Mouse (Mus musculus) hindbrain, postnatal 0 days (tissue): ENCODE measurements at regions not wholly inside any gene's neighbourhood (a gene's known extent, or its start where the extent isn't known, plus 50 kb on each side); places are given as distances from the start of the nearest gene placed in this dataset.

ENCODE experiments used
- ATAC-seq: fragments of 200-750 bp; cut with Nextera tagmentation; 2 replicates; pipeline ENCODE4 v1.8.0; 2017; ENCODE audit warnings: mild to moderate bottlenecking, moderate TSS enrichment, moderate library complexity
- DNase-seq: peaks from one replicate; pipeline ENCODE4 v3.0.0-alpha.2; 2015; ENCODE audit warnings: low spot score
- H3K27ac ChIP-seq: fragments of 300-500 bp; sonication (generic); 2 replicates; pipeline ENCODE4 v1.5.1; 2014; ENCODE audit warnings: mild to moderate bottlenecking
- H3K27me3 ChIP-seq: fragments of 300-500 bp; sonication (generic); 2 replicates; pipeline ENCODE4 v1.6.1; 2014; ENCODE audit warnings: low read length, mixed read lengths; ENCODE audit not compliant: insufficient read depth
- H3K36me3 ChIP-seq: fragments of 300-500 bp; sonication (generic); 2 replicates; pipeline ENCODE4 v1.6.1; 2014; ENCODE audit warnings: low read length, mixed read lengths; ENCODE audit not compliant: insufficient read depth
- H3K4me1 ChIP-seq: fragments of 300-500 bp; sonication (generic); 2 replicates; pipeline ENCODE4 v1.6.1; 2014; ENCODE audit warnings: antibody characterized with exemption, low read length, mixed read lengths; ENCODE audit not compliant: insufficient read depth
- H3K4me2 ChIP-seq: fragments of 300-500 bp; sonication (generic); 2 replicates; pipeline ENCODE4 v1.6.1; 2014; ENCODE audit warnings: low read depth, mild to moderate bottlenecking, low read length, moderate library complexity, mixed read lengths
- H3K4me3 ChIP-seq: fragments of 300-500 bp; sonication (generic); 2 replicates; pipeline ENCODE4 v1.5.1; 2014; ENCODE audit warnings: low read length
- H3K9ac ChIP-seq: fragments of 300-500 bp; sonication (generic); replicated peaks from 2 replicates; pipeline ENCODE4 v1.6.1; 2014; ENCODE audit warnings: mild to moderate bottlenecking, low read length, moderate library complexity, mixed read lengths
- H3K9me3 ChIP-seq: fragments of 300-500 bp; sonication (generic); 2 replicates; pipeline ENCODE4 v1.6.1; 2016; ENCODE audit warnings: low read length, mixed read lengths
- CTCF ChIP-seq: IDR thresholded peaks from 2 replicates; pipeline ENCODE4 v1.5.1; 2016; ENCODE audit warnings: antibody characterized with exemption, control low read depth, low read depth
- WGBS: fragments of 180-500 bp; shearing (Covaris S2); extraction: QIAGEN DNeasy Blood & Tissue Kit; methylation state at CpG from one replicate; pipeline ENCODE4 v1.1.7; 2014; 5-methylcytosine and 5-hydroxymethylcytosine counted together

- Histone ChIP-seq H3K9ac (no peak overlapping the region), H3K36me3 (no peaks in the 10 kb centered on the region), H3K4me3 (no peak overlapping the region), H3K4me2 (no peak overlapping the region), H3K9me3 (no peaks in the 10 kb centered on the region), H3K4me1 (no peaks in the 10 kb centered on the region), H3K27ac (no peak overlapping the region), H3K27me3 (no peaks in the 10 kb centered on the region)
- no peak for TF ChIP-seq CTCF
- ATAC-seq, result no peak
- DNase-seq, result no peak
Observed at GRCm38 (mm10) chr5:84655171-84655570, 238.0 kb upstream of the Epha5 start.

DNA sequence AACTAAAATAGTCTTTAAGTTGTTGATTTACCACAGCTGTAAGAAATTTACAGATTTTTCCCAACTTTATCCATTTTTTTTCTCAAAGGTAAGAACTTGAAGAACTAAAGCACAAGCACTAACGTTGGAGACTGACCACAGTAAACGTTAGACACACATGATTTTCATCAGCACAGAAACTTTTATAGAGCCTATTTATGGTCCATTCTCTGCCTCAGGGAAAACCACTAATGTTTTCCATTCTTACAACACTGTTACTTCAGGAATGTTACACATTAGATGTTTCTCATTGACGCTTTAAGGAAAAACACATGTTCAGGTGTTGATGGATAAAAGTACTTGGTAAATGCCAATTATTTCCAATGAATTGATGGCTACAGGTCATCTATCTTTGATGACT is 218.3 kb upstream of the Epha5 start:
- Histone ChIP-seq H3K4me2 (no peak overlapping the region), H3K27me3 (no peaks in the 10 kb centered on the region), H3K27ac (no peak overlapping the region), H3K4me3 (no peak overlapping the region), H3K4me1 (no peaks in the 10 kb centered on the region), H3K9ac (no peak overlapping the region), H3K36me3 (no peaks in the 10 kb centered on the region), H3K9me3 (no peaks in the 10 kb centered on the region)
- WGBS, result 86% methylated on average over 3 of the region's 3 CpGs
- no peak for DNase-seq
- TF ChIP-seq CTCF, result no peak
- no peak for ATAC-seq

DNA sequence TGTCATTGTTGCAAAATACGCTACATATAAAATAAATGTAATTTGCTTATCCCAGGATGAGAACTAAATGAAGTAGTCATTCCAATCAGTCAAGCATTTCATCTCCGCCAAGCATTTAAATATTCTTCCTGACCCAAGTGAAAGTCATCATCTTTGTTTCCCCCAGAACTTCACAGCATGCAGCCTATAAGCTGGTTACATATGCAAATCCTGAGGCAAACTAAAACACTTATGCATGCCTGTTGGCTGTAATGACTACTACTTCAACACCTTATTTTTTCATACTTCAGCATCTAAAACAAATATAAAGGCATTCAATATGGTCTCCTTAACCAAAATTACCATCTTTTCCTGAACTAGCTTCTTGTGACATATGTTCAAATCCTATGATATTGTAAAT is 215.7 kb upstream of the Epha5 start:
- Histone ChIP-seq H3K36me3 (no peaks in the 10 kb centered on the region), H3K4me3 (no peak overlapping the region), H3K9me3 (no peaks in the 10 kb centered on the region), H3K4me2 (no peak overlapping the region), H3K4me1 (no peaks in the 10 kb centered on the region), H3K27ac (no peak overlapping the region), H3K27me3 (no peaks in the 10 kb centered on the region), H3K9ac (no peak overlapping the region)
- no peak for DNase-seq
- ATAC-seq, result no peak
- 59% methylated on average over 2 of the region's 2 CpGs for WGBS
- TF ChIP-seq CTCF, result no peak

DNA sequence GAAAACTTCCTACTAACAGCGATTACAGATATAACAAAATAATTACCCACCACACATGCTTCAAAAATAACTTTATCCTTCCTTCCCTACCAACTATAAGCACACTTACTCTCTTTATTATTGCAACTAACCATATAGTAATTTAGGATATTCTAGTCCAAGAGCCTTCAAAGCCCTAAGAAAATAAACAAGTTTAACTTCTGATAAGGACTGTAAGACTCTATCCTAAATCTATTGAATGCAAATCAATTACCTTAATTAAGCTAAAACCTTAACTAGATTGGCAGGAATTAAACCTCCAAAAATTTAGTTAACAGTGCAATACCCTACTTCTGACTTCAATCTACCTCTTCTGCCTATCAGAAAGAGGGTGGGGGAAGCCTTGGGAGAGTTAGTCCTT is 201.0 kb upstream of the Epha5 start:
- no peak overlapping the region for H3K4me2 ChIP-seq
- no peak for ATAC-seq
- H3K4me3 ChIP-seq, result no peak overlapping the region
- H3K36me3 ChIP-seq, result no peaks in the 10 kb centered on the region
- no peak for DNase-seq
- H3K9ac ChIP-seq, result no peak overlapping the region
- no peaks in the 10 kb centered on the region for H3K4me1 ChIP-seq
- H3K27me3 ChIP-seq, result no peaks in the 10 kb centered on the region
- no peak for TF ChIP-seq CTCF
- no peaks in the 10 kb centered on the region for H3K9me3 ChIP-seq
- 91% methylated on average over 1 of the region's 1 CpGs for WGBS
- no peak overlapping the region for H3K27ac ChIP-seq

DNA sequence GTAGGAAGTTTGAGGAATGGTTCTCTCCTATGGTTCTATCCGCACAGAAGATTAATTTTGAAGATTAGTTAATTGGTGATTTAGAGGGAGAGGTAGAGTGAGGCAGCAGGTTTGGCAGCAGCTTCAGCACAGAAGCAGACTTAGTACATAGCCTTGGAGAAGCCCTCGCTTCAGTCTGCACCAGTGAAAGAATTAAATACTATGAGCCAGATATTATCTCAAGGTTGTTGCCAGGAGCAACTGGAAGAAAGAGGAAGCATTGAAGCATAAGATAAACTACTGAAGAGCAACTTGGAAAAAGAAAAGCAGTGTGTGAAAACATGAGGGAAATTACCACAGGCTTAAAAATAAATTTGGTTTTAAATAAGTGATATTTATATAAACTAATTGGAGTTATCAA is 191.5 kb upstream of the Epha5 start:
- DNase-seq (peak; percentile 23), ATAC-seq (no peak)
- TF ChIP-seq CTCF, result no peak
- Histone ChIP-seq H3K27me3 (no peaks in the 10 kb centered on the region), H3K4me1 (no peaks in the 10 kb centered on the region), H3K4me2 (no peak overlapping the region), H3K4me3 (no peak overlapping the region), H3K9ac (no peak overlapping the region), H3K27ac (no peak overlapping the region), H3K36me3 (no peaks in the 10 kb centered on the region), H3K9me3 (no peaks in the 10 kb centered on the region)
- WGBS, result 35% methylated on average over 2 of the region's 2 CpGs

DNA sequence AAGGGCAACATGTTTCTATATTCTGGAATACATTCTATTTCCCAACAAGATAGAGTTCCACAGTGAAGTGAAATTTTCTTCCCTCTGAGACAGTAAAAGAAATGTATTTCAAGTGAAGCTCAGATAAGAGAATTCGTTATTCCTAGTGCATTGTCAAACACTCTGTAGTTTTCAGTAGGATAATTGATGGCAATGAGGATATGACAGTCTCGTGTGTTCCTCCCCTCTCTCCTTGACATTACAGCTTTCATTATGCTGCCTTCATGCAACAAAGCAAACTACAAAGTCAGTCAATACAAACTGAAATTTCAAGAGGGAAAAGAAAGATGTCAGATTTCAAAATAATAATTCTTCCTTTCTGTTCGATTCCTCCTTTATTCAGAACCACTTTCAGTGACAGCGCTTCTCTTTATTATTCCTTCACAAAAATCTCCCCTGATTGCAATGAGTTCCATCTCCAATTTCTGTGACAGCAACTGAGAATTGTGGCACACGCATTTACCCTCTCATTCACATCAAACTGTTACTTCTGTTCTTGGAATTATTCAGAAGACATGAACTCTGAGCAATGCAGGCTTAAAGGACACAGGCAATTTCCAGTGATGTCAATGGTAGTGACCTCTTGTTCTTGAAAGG is 148.2 kb upstream of the Epha5 start:
- TF ChIP-seq CTCF, result no peak

DNA sequence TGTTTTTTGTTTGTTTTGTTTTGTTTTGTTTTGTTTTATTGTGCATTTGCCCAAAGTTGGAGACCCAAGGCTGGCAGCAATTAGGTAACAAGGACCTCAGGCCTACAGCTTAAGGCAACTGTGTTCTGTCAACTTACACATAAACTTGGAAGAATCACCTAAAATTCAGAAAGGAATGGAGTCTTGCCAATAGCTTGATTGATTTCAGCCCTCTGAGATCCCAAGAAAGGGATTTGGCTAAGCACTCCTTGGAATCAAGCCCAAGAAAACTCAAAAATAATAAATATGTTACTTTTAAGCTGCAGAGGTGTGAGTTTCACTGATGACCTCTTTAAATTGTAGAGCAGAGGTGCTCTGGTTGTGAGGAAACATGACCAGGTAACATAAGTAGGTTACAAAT is 102.7 kb upstream of the Epha5 start:
- H3K4me3 ChIP-seq, result no peak overlapping the region
- H3K9me3 ChIP-seq, result no peaks in the 10 kb centered on the region
- H3K27ac ChIP-seq, result no peak overlapping the region
- DNase-seq, result peak; percentile 1
- no peak for ATAC-seq
- no peaks in the 10 kb centered on the region for H3K27me3 ChIP-seq
- no peak for TF ChIP-seq CTCF
- no peaks in the 10 kb centered on the region for H3K36me3 ChIP-seq
- no peaks in the 10 kb centered on the region for H3K4me1 ChIP-seq
- H3K9ac ChIP-seq, result no peak overlapping the region
- no peak overlapping the region for H3K4me2 ChIP-seq

More for the DNA sequence above, 148.2 kb upstream of the Epha5 start:
- Histone ChIP-seq H3K4me1 (no peaks in the 10 kb centered on the region), H3K4me2 (no peak overlapping the region), H3K4me3 (no peak overlapping the region), H3K27me3 (no peaks in the 10 kb centered on the region), H3K9me3 (no peaks in the 10 kb centered on the region), H3K27ac (no peak overlapping the region), H3K9ac (no peak overlapping the region), H3K36me3 (no peaks in the 10 kb centered on the region)
- ATAC-seq (no peak), DNase-seq (no peak)
- WGBS, result 76% methylated on average over 5 of the region's 5 CpGs
